Mouse (Mus musculus) heart, embryonic 11.5 days (tissue): ENCODE results near the gene Gpatch8. TPM values are rescaled to one million over a fixed set of nuclear protein-coding genes. Genes with fewer than 3 reads are reported as not detected.

Source experiments
- ATAC-seq: fragments of 200-750 bp; cut with Nextera tagmentation; replicated peaks from 2 replicates; pipeline ENCODE4 v1.8.0; 2017; ENCODE audit warnings: moderate library complexity; ENCODE audit not compliant: insufficient number of reproducible peaks, low FRiP score, low TSS enrichment
- H3K27ac ChIP-seq: fragments of 300-500 bp; sonication (generic); 2 replicates; pipeline ENCODE4 v1.5.1; 2014; ENCODE audit warnings: mild to moderate bottlenecking, low read depth, low read length
- H3K27me3 ChIP-seq: fragments of 300-500 bp; sonication (generic); 2 replicates; pipeline ENCODE4 v1.6.1; 2014; ENCODE audit warnings: mild to moderate bottlenecking, low read length, mixed read lengths; ENCODE audit not compliant: control insufficient read depth, insufficient read depth
- H3K36me3 ChIP-seq: fragments of 300-500 bp; sonication (generic); 2 replicates; pipeline ENCODE4 v1.6.1; 2014; ENCODE audit warnings: mild to moderate bottlenecking, low read length, moderate library complexity, mixed read lengths; ENCODE audit not compliant: control insufficient read depth, insufficient read depth
- H3K4me1 ChIP-seq: fragments of 300-500 bp; sonication (generic); 2 replicates; pipeline ENCODE4 v1.6.1; 2014; ENCODE audit warnings: low read length; ENCODE audit not compliant: control insufficient read depth, insufficient read depth
- H3K4me2 ChIP-seq: fragments of 300-500 bp; sonication (generic); 2 replicates; pipeline ENCODE4 v1.6.1; 2014; ENCODE audit warnings: mild to moderate bottlenecking, moderate library complexity
- H3K4me3 ChIP-seq: fragments of 300-500 bp; sonication (generic); 2 replicates; pipeline ENCODE4 v1.5.1; 2014; ENCODE audit warnings: low read depth, low read length
- H3K9ac ChIP-seq: fragments of 300-500 bp; sonication (generic); 2 replicates; pipeline ENCODE4 v1.6.1; 2014; ENCODE audit warnings: mild to moderate bottlenecking, low read depth, low read length, moderate library complexity
- H3K9me3 ChIP-seq: fragments of 300-500 bp; sonication (generic); replicated peaks from 2 replicates; pipeline ENCODE4 v1.6.1; 2016; ENCODE audit warnings: low read length; ENCODE audit not compliant: control insufficient read depth
- WGBS: fragments of 180-500 bp; shearing (Covaris S2); extraction: QIAGEN DNeasy Blood & Tissue Kit; methylation state at CpG from one replicate; pipeline ENCODE4 v1.1.7; 2014; ENCODE audit not compliant: insufficient replicate concordance; 5-methylcytosine and 5-hydroxymethylcytosine counted together
- polyA plus RNA-seq: library from polyadenylated mRNA; unstranded; fragments of >200 nt; fragmentation: Nextera tagmentation; extraction: Ambion mirVana; gene quantifications from 2 replicates; pipeline ENCODE4 v1.2.1, GENCODE M21; 2014

Gene Gpatch8
- polyA plus RNA-seq, 1 experiment from 2014 or later, result 36.5 TPM

DNA sequence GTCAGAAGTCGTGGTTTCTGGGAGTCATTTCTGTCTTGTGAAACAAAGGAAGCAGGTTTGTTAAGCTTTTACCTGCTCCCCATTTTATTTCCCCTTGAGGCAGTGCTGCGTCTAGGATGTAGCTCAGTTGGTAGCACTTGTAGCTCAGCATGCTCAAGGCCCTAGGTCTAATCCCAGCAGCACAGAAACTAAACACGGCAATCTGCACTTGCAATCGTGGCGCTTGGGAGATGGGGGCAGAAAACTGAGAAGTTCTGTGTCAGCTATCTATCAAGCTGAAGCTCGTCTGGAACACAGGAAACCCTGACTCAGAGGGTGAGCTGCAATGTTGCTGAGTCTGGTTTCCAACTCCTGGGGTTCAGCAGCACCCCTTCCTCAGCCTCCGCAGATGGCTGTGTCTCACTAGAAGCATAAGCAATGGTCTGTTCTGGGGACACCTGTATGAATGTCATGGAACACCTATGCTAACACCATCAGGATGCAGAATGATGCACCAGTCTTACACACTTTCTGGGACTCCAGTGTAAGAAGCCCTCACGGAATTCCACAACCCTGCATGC, 127.1 kb downstream of the Gpatch8 start:
- Histone ChIP-seq H3K27me3 (no peaks in the 10 kb centered on the region), H3K9me3 (no peaks in the 10 kb centered on the region), H3K4me3 (peak overlapping the region; percentile 64; the same call in 1 of the 2 replicates), H3K27ac (no peak overlapping the region), H3K36me3 (no peaks in the 10 kb centered on the region), H3K4me1 (peaks cover 20% of the 10 kb centered on the region), H3K4me2 (peak overlapping the region; percentile 64), H3K9ac (0 out of 2 replicates have a peak overlapping the region, but pooled peaks have one; percentile 39)
- no peak for ATAC-seq
- 66% methylated on average over 8 of the region's 8 CpGs for WGBS

Other genes starting within 250 kb of the Gpatch8 start
- gene Ubtf, start 236.7 kb downstream of the Gpatch8 start, polyA plus RNA-seq, result 52.4 and 56.4 TPM in 2 replicates
- gene Slc4a1, start 190.2 kb downstream of the Gpatch8 start, polyA plus RNA-seq, result 102 and 112 TPM in 2 replicates
- 1.3 TPM in 2 replicates for gene Rundc3a, start 163.0 kb downstream of the Gpatch8 start, polyA plus RNA-seq
- 274 and 281 TPM in 2 replicates for gene Slc25a39, start 148.4 kb downstream of the Gpatch8 start, polyA plus RNA-seq
- 110 and 113 TPM in 2 replicates for gene Grn, start 126.1 kb downstream of the Gpatch8 start, polyA plus RNA-seq
- gene Fam171a2, start 108.7 kb downstream of the Gpatch8 start, polyA plus RNA-seq, result 3.1 and 5.1 TPM in 2 replicates
- gene Itga2b, start 86.3 kb downstream of the Gpatch8 start, polyA plus RNA-seq, result 8.5 and 15.8 TPM in 2 replicates
- gene Gm11627, start 23.1 kb upstream of the Gpatch8 start, polyA plus RNA-seq, result 13.6 and 13.9 TPM in 2 replicates
- 23.9 and 25.0 TPM in 2 replicates for gene Fzd2, start 48.0 kb upstream of the Gpatch8 start, polyA plus RNA-seq
- 0.96 and 1.1 TPM in 2 replicates for gene Meioc, start 107.3 kb upstream of the Gpatch8 start, polyA plus RNA-seq
- 39.5 and 41.8 TPM in 2 replicates for gene Ccdc43, start 141.4 kb upstream of the Gpatch8 start, polyA plus RNA-seq
- 5.4 and 6.7 TPM in 2 replicates for gene Adam11, start 205.0 kb upstream of the Gpatch8 start, polyA plus RNA-seq